Mouse (Mus musculus) Patski (cell line): ENCODE results near the gene Pagr1a. TPM values are rescaled to one million over a fixed set of nuclear protein-coding genes. Genes with fewer than 3 reads are reported as not detected.
A peak's percentile ranks its signal among the peaks of the same experiment; 100 is the strongest.

Experiments used
- ATAC-seq: fragments of 100-300 bp; one replicate; pipeline ENCODE4 v1.8.0; 2021
- CTCF ChIA-PET: fragments of 350-600 bp; sonication (Branson Sonifier 250); formaldehyde crosslinking; loops from one replicate; lab custom pipeline; 2022; ENCODE audit warnings: inconsistent platforms; lab: Charles Lee
- POLR2A ChIA-PET: fragments of 350-600 bp; sonication (Branson Sonifier 250); formaldehyde crosslinking; loops from one replicate; lab custom pipeline; 2022; ENCODE audit warnings: antibody characterized with exemption, inconsistent platforms; lab: Charles Lee
- DNase-seq: peaks from one replicate; pipeline ENCODE4 v3.0.0-alpha.2; 2011; ENCODE audit warnings: low read depth, low spot score
- H3K27me3 ChIP-seq: fragments of 371-371 bp; one replicate; pipeline ENCODE4 v1.5.1; 2021
- CTCF ChIP-seq: fragments of 100-300 bp; IDR thresholded peaks from one replicate; pipeline ENCODE4 v1.5.1; 2021
- in situ Hi-C: fragments of 300-500 bp; cut with MboI; formaldehyde crosslinking; loops from 3 replicates; pipeline ENCODE4 v1.11.1; 2018; ENCODE audit warnings: low pct_unique_long_range_greater_than_20kb, mixed read lengths
- polyA plus RNA-seq: library from polyadenylated mRNA; unstranded; gene quantifications from one replicate; pipeline ENCODE4 v1.2.3, GENCODE M21; 2021

Pagr1a gene
- polyA plus RNA-seq, 1 experiment from 2014 or later, result 17.5 TPM

GRCm38 (mm10) chr7:127004122-127004875 lies 12.9 kb downstream of the Pagr1a start:
- no peak for TF ChIP-seq CTCF
- in situ Hi-C loops, result no loop called here
- POLR2A ChIA-PET, result interaction anchor here (0.5 to 0.6 kb wide), 2 partner anchors 10 to 220 kb away, joined by 3 to 4 read pairs; partner anchors contain the start of gene Mvp
- CTCF ChIA-PET, result interaction anchor here (1.0 kb wide), 1 partner anchor 13 kb away, joined by 3 read pairs; the partner anchor contains the start of gene Pagr1a
- DNase-seq (no peak), ATAC-seq (no peak)
- no peaks in the 10 kb centered on the region for H3K27me3 ChIP-seq

DNA sequence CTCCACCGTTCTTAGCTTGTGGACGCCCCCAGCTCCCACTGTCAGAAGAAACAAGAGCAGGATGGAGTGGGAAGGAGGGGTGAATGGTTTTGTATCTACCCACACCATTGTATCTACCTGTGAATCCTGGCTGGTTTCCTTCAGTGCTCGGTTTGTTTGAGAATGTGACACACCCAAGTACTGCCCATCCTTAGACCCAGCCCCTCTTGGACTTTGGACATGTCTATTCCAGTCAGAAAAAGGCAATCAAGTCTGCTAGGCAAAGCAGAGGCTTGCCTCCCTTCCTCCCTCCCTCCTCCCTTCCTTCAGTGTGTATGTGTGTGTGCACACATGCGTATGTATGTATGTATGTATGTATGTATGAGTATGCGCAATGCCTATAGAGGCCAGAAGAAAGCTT lies 13.5 kb downstream of the Pagr1a start:
- in situ Hi-C loops, result no loop called here
- POLR2A ChIA-PET, result interaction anchor here (0.5 kb wide), 1 partner anchor 11 kb away, joined by 3 read pairs; the partner anchor contains the start of gene Mvp

GRCm38 (mm10) chr7:126999568-126999967 lies 17.6 kb downstream of the Pagr1a start:
- ATAC-seq, result no peak
- TF ChIP-seq CTCF, result no peak

More for the DNA sequence above, 13.5 kb downstream of the Pagr1a start:
- DNase-seq, result no peak
- TF ChIP-seq CTCF, result no peak
- H3K27me3 ChIP-seq, result no peaks in the 10 kb centered on the region
- ATAC-seq, result no peak
- CTCF ChIA-PET, result no interaction called here

GRCm38 (mm10) chr7:126996449-126996848 lies 20.7 kb downstream of the Pagr1a start:
- ATAC-seq (no peak), DNase-seq (no peak)
- no peaks in the 10 kb centered on the region for H3K27me3 ChIP-seq
- CTCF ChIA-PET, result interaction anchor here (1.2 kb wide), 1 partner anchor 15 kb away, joined by 3 read pairs; no protein-coding TSS in a partner anchor
- TF ChIP-seq CTCF, result no peak
- in situ Hi-C loops, result no loop called here
- POLR2A ChIA-PET, result no interaction called here

More at GRCm38 (mm10) chr7:126999568-126999967, 17.6 kb downstream of the Pagr1a start:
- CTCF ChIA-PET, result interaction anchor here (0.8 to 2.3 kb wide), 2 partner anchors 17 to 23 kb away, joined by 3 to 7 read pairs; partner anchors contain the start of genes Cdiptos, Pagr1a and Pagr1b
- in situ Hi-C loops, result no loop called here
- no peaks in the 10 kb centered on the region for H3K27me3 ChIP-seq
- POLR2A ChIA-PET, result interaction anchor here (0.5 kb wide), 1 partner anchor 8 kb away, joined by 3 read pairs; no protein-coding TSS in a partner anchor
- DNase-seq, result no peak

GRCm38 (mm10) chr7:126988816-126989215 lies 28.3 kb downstream of the Pagr1a start:
- in situ Hi-C loops, result no loop called here
- ChIA-PET POLR2A (interaction anchor here (0.6 kb wide), 1 partner anchor 22 kb away, joined by 3 read pairs; no protein-coding TSS in a partner anchor), CTCF (no interaction called here)
- DNase-seq (no peak), ATAC-seq (no peak)
- no peaks in the 10 kb centered on the region for H3K27me3 ChIP-seq
- TF ChIP-seq CTCF, result no peak

- POLR2A ChIA-PET, result interaction anchor here (0.9 kb wide), 1 partner anchor 14 kb away, joined by 3 read pairs; no protein-coding TSS in a partner anchor
- peak; percentile 57 for ATAC-seq
- H3K27me3 ChIP-seq, result no peaks in the 10 kb centered on the region
- CTCF ChIA-PET, result no interaction called here
- no peak for TF ChIP-seq CTCF
- in situ Hi-C loops, result no loop called here
- no peak for DNase-seq
These were observed 30.8 kb downstream of the Pagr1a start for GRCm38 (mm10) chr7:126986319-126986718.

DNA sequence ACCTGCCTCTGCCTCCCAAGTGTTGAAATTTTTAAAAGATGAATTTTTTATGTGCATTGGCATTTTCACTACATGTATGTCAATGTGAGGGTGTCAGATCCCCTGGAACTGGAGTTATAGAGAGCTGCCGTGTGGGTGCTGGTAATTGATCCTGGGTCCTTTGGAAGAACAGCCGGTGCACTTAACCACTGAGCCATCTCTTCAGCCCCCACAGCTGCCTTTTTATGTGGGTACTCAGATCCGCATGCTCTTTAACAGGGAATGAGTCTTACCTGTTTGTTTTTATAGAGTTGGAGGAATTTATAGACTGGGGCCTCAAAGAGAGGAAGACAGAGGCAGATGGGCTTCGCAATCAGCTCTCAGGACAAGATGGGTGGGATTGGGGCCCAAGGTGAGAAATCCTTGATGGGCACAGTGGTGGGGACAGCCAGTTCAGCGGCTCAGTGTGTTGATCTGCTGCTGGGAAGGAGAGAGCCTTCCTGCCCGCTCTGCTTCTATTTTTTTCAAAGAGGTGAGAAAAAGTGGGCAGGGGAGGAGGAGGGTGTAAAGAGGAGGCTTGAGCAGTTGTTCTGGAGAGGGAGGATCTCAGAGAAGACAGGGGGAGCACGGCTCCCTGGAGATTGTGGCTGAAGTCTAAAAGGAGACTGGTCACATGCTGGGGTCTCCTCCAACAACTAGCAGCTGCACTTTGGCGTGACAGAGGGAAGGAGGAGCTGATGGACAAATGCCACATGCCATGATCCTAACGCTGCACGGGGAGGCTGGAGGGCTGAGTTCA lies 32.3 kb downstream of the Pagr1a start:
- CTCF ChIA-PET, result no interaction called here
- in situ Hi-C loops, result no loop called here
- POLR2A ChIA-PET, result no interaction called here
- no peak for DNase-seq
- no peaks in the 10 kb centered on the region for H3K27me3 ChIP-seq
- ATAC-seq, result no peak
- no peak for TF ChIP-seq CTCF

DNA sequence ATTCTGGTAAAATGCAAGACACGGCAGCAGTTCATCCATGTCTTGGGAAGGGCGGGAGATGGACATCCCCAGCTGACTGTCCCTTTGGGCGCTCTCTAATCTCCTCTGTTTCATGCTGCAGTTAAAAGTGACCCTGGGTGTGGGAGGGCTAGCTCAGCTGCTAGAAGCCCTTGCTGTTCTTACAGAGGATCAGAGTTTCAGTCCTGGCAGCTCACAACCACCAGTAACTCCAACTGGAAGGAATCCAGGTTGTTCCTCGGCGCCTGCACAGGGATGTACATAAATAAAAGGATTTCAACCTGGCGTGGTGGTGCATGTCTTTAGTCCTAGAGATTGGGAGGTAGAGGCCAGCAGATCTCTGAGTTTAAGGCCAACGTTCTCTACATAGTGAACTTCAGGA lies 34.0 kb downstream of the Pagr1a start:
- POLR2A ChIA-PET, result no interaction called here
- ATAC-seq (no peak), DNase-seq (no peak)
- in situ Hi-C loops, result no loop called here
- CTCF ChIA-PET, result no interaction called here
- H3K27me3 ChIP-seq, result no peaks in the 10 kb centered on the region
- TF ChIP-seq CTCF, result no peak

DNA sequence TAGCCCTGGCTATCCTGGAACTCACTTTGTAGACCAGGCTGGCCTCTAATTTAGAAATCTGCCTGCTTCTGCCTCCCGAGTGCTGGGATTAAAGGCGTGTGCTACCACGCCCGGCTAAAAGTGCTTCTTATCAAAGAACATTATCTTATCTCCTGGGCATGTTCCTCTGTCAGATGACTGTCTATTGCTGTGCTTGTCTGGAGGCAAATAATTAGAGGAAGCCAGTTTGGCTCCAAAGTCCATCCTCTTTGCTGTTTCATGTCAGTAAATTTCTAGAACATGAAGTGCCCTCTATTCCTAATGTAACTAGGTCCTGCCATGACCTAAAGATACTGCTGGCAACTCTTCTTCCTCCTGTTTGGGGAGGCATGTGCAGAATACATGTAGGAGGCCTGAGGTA lies 35.1 kb downstream of the Pagr1a start:
- ChIA-PET POLR2A (interaction anchor here (1.8 kb wide), 1 partner anchor 35 kb away, joined by 4 read pairs; the partner anchor contains the start of genes Pagr1a and Pagr1b), CTCF (no interaction called here)
- in situ Hi-C loops, result no loop called here
- no peaks in the 10 kb centered on the region for H3K27me3 ChIP-seq
- TF ChIP-seq CTCF, result no peak
- ATAC-seq (no peak), DNase-seq (no peak)

GRCm38 (mm10) chr7:126981601-126982000 lies 35.6 kb downstream of the Pagr1a start:
- ATAC-seq (no peak), DNase-seq (no peak)
- ChIA-PET CTCF (no interaction called here), POLR2A (interaction anchor here (1.8 kb wide), 1 partner anchor 35 kb away, joined by 4 read pairs; the partner anchor contains the start of genes Pagr1a and Pagr1b)
- H3K27me3 ChIP-seq, result no peaks in the 10 kb centered on the region
- in situ Hi-C loops, result no loop called here
- no peak for TF ChIP-seq CTCF
